Mouse (Mus musculus) megakaryocyte, embryonic 14.5 days (primary cell): ENCODE data around the gene Ntrk3.

ENCODE experiments used
- FLI1 ChIP-seq: IDR thresholded peaks from 2 replicates; pipeline ENCODE4 v1.6.1; 2012; ENCODE audit warnings: low read length, inconsistent platforms, mixed read lengths
- GATA1 ChIP-seq: IDR thresholded peaks from 3 replicates; pipeline ENCODE4 v1.6.1; 2012; ENCODE audit warnings: mixed read lengths, low read length, inconsistent platforms, borderline replicate concordance

DNA sequence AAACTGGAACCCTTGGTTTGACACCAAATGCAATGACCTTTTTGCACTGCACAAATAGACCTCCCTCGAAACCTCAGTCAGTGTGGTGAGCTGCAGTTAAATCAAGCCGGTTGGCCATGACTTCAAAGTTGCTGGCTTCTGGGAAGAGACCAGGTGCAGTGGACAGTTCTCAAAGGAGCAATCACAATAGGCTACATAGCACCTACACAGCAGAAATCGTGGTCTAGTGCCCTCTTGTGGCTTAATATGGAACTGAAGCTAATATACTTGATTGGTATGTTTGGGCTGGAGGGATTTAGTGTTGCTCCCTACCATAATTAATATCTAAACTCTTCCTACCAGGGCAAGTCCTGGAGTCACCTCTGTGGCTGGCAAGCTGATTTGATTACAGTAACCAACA is 171.2 kb downstream of the Ntrk3 start:
- TF ChIP-seq GATA1 (no peak), FLI1 (no peak)
